In genomic region chr9:68926406-68926805, GRCm38 (mm10) we compare ENCODE assay signal across 8 mouse cellular contexts.
"Had no signal": no experiment of that assay in that cellular context is flagged by ENCODE, and none has a peak within 500 bp of the region (broad histone marks: within the 10 kb centered on the region; RNA-seq: fewer than 3 reads in every experiment).

No protein-coding gene starts in this region.

- DNase-seq: liver, embryonic 13.5 days; liver, postnatal 0 days; lung, adult 2 months; lung, postnatal 14 days; lung, postnatal 36 days; thymus, adult 2 months; thymus, postnatal 25 days; thymus, postnatal 4 days had no signal
